Mouse (Mus musculus): ENCODE results near the gene Tab2. TPM values are rescaled to one million over a fixed set of nuclear protein-coding genes. Genes with fewer than 3 reads are reported as not detected.
"Not testable (repeated sequence)": the region's sequence is repeated elsewhere in the genome, so short reads cannot be mapped to it uniquely, and the experiment has no call there.

Gene Tab2
- total RNA-seq, 2 experiments from 2014 or later = 55.3 to 68.8 TPM

GRCm38 (mm10) chr10:7888256-7888868 lies 67.7 kb downstream of the Tab2 start:
- no peak for DNase-seq

- DNase-seq = peak; percentile 34
Measured at GRCm38 (mm10) chr10:7883524-7883923, 72.5 kb downstream of the Tab2 start.

- no peak for DNase-seq
Measured at GRCm38 (mm10) chr10:7881971-7882370, 74.1 kb downstream of the Tab2 start.

GRCm38 (mm10) chr10:7880283-7880682 lies 75.7 kb downstream of the Tab2 start:
- not testable (repeated sequence) for DNase-seq

GRCm38 (mm10) chr10:7874194-7874593 lies 81.8 kb downstream of the Tab2 start:
- DNase-seq = no peak

GRCm38 (mm10) chr10:7871381-7872020 lies 84.5 kb downstream of the Tab2 start:
- DNase-seq = no peak

- peak; percentile 54 for DNase-seq
Measured at GRCm38 (mm10) chr10:7870571-7871315, 85.3 kb downstream of the Tab2 start.

GRCm38 (mm10) chr10:7869746-7870145 lies 86.3 kb downstream of the Tab2 start:
- no peak for DNase-seq

- DNase-seq = no peak
Measured at GRCm38 (mm10) chr10:7867666-7868030, 88.4 kb downstream of the Tab2 start.

GRCm38 (mm10) chr10:7866762-7867665 lies 89.0 kb downstream of the Tab2 start:
- peak; percentile 21 for DNase-seq

GRCm38 (mm10) chr10:7864806-7865205 lies 91.2 kb downstream of the Tab2 start:
- no peak for DNase-seq

GRCm38 (mm10) chr10:7864184-7864583 lies 91.8 kb downstream of the Tab2 start:
- DNase-seq = peak; percentile 28

GRCm38 (mm10) chr10:7863411-7863810 lies 92.6 kb downstream of the Tab2 start:
- DNase-seq = no peak

- DNase-seq = no peak
Measured at GRCm38 (mm10) chr10:7861937-7862657, 93.9 kb downstream of the Tab2 start.

GRCm38 (mm10) chr10:7861259-7861936 lies 94.6 kb downstream of the Tab2 start:
- no peak for DNase-seq

GRCm38 (mm10) chr10:7860494-7860893 lies 95.5 kb downstream of the Tab2 start:
- DNase-seq = no peak

Other genes with a start within 250 kb of the Tab2 start
- 10 to 100 TPM in 1 of 2 experiments, 1 to 10 TPM in 1; 9.7 to 10.7 TPM for gene Katna1, start 230.2 kb downstream of the Tab2 start, total RNA-seq (2021)
- gene Ginm1, start 163.4 kb downstream of the Tab2 start, total RNA-seq (2021) = 10 to 100 TPM; 87.1 to 92.7 TPM
- gene Ppil4, start 163.3 kb downstream of the Tab2 start, total RNA-seq (2021) = 10 to 100 TPM; 10.2 to 10.5 TPM
- gene Zc3h12d, start 123.8 kb downstream of the Tab2 start, total RNA-seq (2021) = under 1 TPM in 1 of 2 experiments, not detected in 1; 0.05 TPM

Data from gastrocnemius, postnatal 25 days (tissue).